10 mouse cellular contexts compared by ENCODE assay signal in genomic region chr7:18951397-18951796, GRCm38 (mm10). TPM values are rescaled to one million over a fixed set of nuclear protein-coding genes. Genes with fewer than 3 reads are reported as not detected.
A peak's percentile ranks its signal among the peaks of the same experiment; 100 is the strongest.
DNase-seq lines count a peak whose midpoint lies in the region; ATAC-seq lines count a peak whose summit lies in the region.
"Had no signal": no experiment of that assay in that cellular context is flagged by ENCODE, and none has a peak within 500 bp of the region (broad histone marks: within the 10 kb centered on the region; RNA-seq: fewer than 3 reads in every experiment).

No protein-coding gene starts in this region.

- H3K4me2 ChIP-seq in hindbrain, embryonic 11.5 days (replicated peaks; ENCODE audit: low read depth, low read length): 0 out of 2 replicates have a peak overlapping the region, but pooled peaks have one; percentile 0
- H3K4me2 ChIP-seq in midbrain, embryonic 11.5 days: peak overlapping the region; percentile 36
- H3K4me2 ChIP-seq: embryonic facial prominence, embryonic 12.5 days had no signal

- WGBS in hindbrain, embryonic 11.5 days: 18% methylated on average over 15 of the region's 15 CpGs
- 21% methylated on average over 15 of the region's 15 CpGs for WGBS in midbrain, embryonic 11.5 days

- no peaks in the 10 kb centered on the region for H3K9me3 ChIP-seq in hindbrain, embryonic 11.5 days (ENCODE audit: control insufficient read depth, low read length)
- no peaks in the 10 kb centered on the region for H3K9me3 ChIP-seq in midbrain, embryonic 11.5 days (ENCODE audit: control insufficient read depth, low read length)
- H3K9me3 ChIP-seq: embryonic facial prominence, embryonic 12.5 days had no signal

- peak overlapping the region; percentile 40 for H3K27ac ChIP-seq in hindbrain, embryonic 11.5 days (ENCODE audit: low read depth, low read length)
- H3K27ac ChIP-seq in midbrain, embryonic 11.5 days (ENCODE audit: low read depth, low read length): peak overlapping the region; percentile 94
- H3K27ac ChIP-seq: embryonic facial prominence, embryonic 12.5 days had no signal

- H3K9ac ChIP-seq in hindbrain, embryonic 11.5 days (ENCODE audit: low read depth, low read length): 0 out of 2 replicates have a peak overlapping the region, but pooled peaks have one; percentile 15
- peak overlapping the region; percentile 16; the same call in 1 of the 2 replicates for H3K9ac ChIP-seq in midbrain, embryonic 11.5 days (ENCODE audit: low read length)
- H3K9ac ChIP-seq: embryonic facial prominence, embryonic 12.5 days had no signal

- H3K4me3 ChIP-seq in hindbrain, embryonic 11.5 days (ENCODE audit: low read depth, low read length): no peak overlapping the region
- H3K4me3 ChIP-seq in midbrain, embryonic 11.5 days (ENCODE audit: low read depth, low read length): no peak overlapping the region
- H3K4me3 ChIP-seq: embryonic facial prominence, embryonic 12.5 days had no signal

- H3K27me3 ChIP-seq in hindbrain, embryonic 11.5 days (ENCODE audit: control insufficient read depth, insufficient read depth, low read length): 0 out of 2 replicates have a peak, but pooled peaks cover under 1% of the 10 kb centered on the region
- 0 out of 2 replicates have a peak, but pooled peaks cover 4% of the 10 kb centered on the region for H3K27me3 ChIP-seq in midbrain, embryonic 11.5 days (ENCODE audit: control insufficient read depth, insufficient read depth, low read length)

- peak; percentile 60 for DNase-seq in ovary, postnatal 36 days (ENCODE audit: low spot score)
- DNase-seq in ovary, postnatal 10 days (ENCODE audit: low spot score): no peak
- DNase-seq in adrenal gland, postnatal 14 days: peak; percentile 78
- DNase-seq in hindbrain, embryonic 11.5 days (ENCODE audit: low spot score): peak; percentile 73
- peak; percentile 94 for DNase-seq in midbrain, embryonic 11.5 days (ENCODE audit: low spot score, missing footprints)
- peak; percentile 14 for DNase-seq in yolk sac, embryonic 10.5 days (ENCODE audit: low spot score)
- DNase-seq in cerebellum, postnatal 25 days: no peak
- DNase-seq in cerebellum, adult 9-10 months: no peak

- no peak for ATAC-seq in hindbrain, embryonic 11.5 days (ENCODE audit: low FRiP score)
- ATAC-seq in midbrain, embryonic 11.5 days (ENCODE audit: low FRiP score): no peak

- peaks cover 23% of the 10 kb centered on the region for H3K4me1 ChIP-seq in hindbrain, embryonic 11.5 days (replicated peaks; ENCODE audit: control insufficient read depth, insufficient read depth, low read length)
- peaks cover 43% of the 10 kb centered on the region for H3K4me1 ChIP-seq in midbrain, embryonic 11.5 days (ENCODE audit: control insufficient read depth, insufficient read depth, low read length)

- peaks cover 11% of the 10 kb centered on the region for H3K36me3 ChIP-seq in hindbrain, embryonic 11.5 days (ENCODE audit: control insufficient read depth, insufficient read depth, low read length)
- H3K36me3 ChIP-seq in midbrain, embryonic 11.5 days (ENCODE audit: control insufficient read depth, insufficient read depth, low read length): peaks cover 15% of the 10 kb centered on the region
- H3K36me3 ChIP-seq: embryonic facial prominence, embryonic 12.5 days had no signal

RNA-seq across cellular contexts. Expression of gene Nova2, which starts 25.7 kb away (rescaled TPM):
- total RNA-seq in adrenal gland, postnatal 14 days (2021): 7.2 and 8.0 TPM in 2 replicates
- polyA plus RNA-seq in hindbrain, embryonic 11.5 days (2014; fragmentation: Nextera tagmentation; extraction: Ambion mirVana): 12.7 and 18.0 TPM in 2 replicates
- 9.1 and 9.8 TPM in 2 replicates for polyA plus RNA-seq in midbrain, embryonic 11.5 days (2014; fragmentation: Nextera tagmentation; extraction: Ambion mirVana)

RNA-seq across cellular contexts. Expression of gene Nanos2, which starts 35.8 kb away (rescaled TPM):
- not detected in 2 replicates for total RNA-seq in adrenal gland, postnatal 14 days (2021)
- polyA plus RNA-seq in hindbrain, embryonic 11.5 days (2014; fragmentation: Nextera tagmentation; extraction: Ambion mirVana): 0.46 TPM in 1 of 2 replicates, not detected in the other
- 0.10 TPM in 2 replicates for polyA plus RNA-seq in midbrain, embryonic 11.5 days (2014; fragmentation: Nextera tagmentation; extraction: Ambion mirVana)
- polyA plus RNA-seq: embryonic facial prominence, embryonic 12.5 days; lung, embryonic 16.5 days had no signal

RNA-seq across cellular contexts. Expression of gene Mypop, which starts 39.6 kb away (rescaled TPM):
- total RNA-seq in adrenal gland, postnatal 14 days (2021): 7.1 and 8.2 TPM in 2 replicates
- polyA plus RNA-seq in hindbrain, embryonic 11.5 days (2014; fragmentation: Nextera tagmentation; extraction: Ambion mirVana): 4.6 TPM in 2 replicates
- 3.7 and 4.0 TPM in 2 replicates for polyA plus RNA-seq in midbrain, embryonic 11.5 days (2014; fragmentation: Nextera tagmentation; extraction: Ambion mirVana)

RNA-seq across cellular contexts. Expression of gene Ccdc61, which starts 41.2 kb away (rescaled TPM):
- 12.2 and 12.9 TPM in 2 replicates for total RNA-seq in adrenal gland, postnatal 14 days (2021)
- polyA plus RNA-seq in hindbrain, embryonic 11.5 days (2014; fragmentation: Nextera tagmentation; extraction: Ambion mirVana): 22.9 and 27.3 TPM in 2 replicates
- polyA plus RNA-seq in midbrain, embryonic 11.5 days (2014; fragmentation: Nextera tagmentation; extraction: Ambion mirVana): 23.0 and 28.3 TPM in 2 replicates

RNA-seq across cellular contexts. Expression of gene Irf2bp1, which starts 52.4 kb away (rescaled TPM):
- total RNA-seq in adrenal gland, postnatal 14 days (2021): 35.9 and 38.6 TPM in 2 replicates
- polyA plus RNA-seq in hindbrain, embryonic 11.5 days (2014; fragmentation: Nextera tagmentation; extraction: Ambion mirVana): 25.2 and 26.0 TPM in 2 replicates
- polyA plus RNA-seq in midbrain, embryonic 11.5 days (2014; fragmentation: Nextera tagmentation; extraction: Ambion mirVana): 24.1 and 26.5 TPM in 2 replicates

Comparison
In these comparisons a context has a peak if more than half of its experiments do, and no peak if none do; other contexts are left out.
1. DNase-seq: peak in ovary, postnatal 36 days (single experiment), adrenal gland, postnatal 14 days (single experiment), hindbrain, embryonic 11.5 days (single experiment), midbrain, embryonic 11.5 days (single experiment) and yolk sac, embryonic 10.5 days (single experiment); none in ovary, postnatal 10 days (single experiment), cerebellum, postnatal 25 days (0 of 2) and cerebellum, adult 9-10 months (single experiment).